Mouse (Mus musculus): ENCODE data around the gene Gstm6. TPM values are rescaled to one million over a fixed set of nuclear protein-coding genes. Genes with fewer than 3 reads are reported as not detected.
"Not testable (repeated sequence)": the region's sequence is repeated elsewhere in the genome, so short reads cannot be mapped to it uniquely, and the experiment has no call there.

Gene Gstm6
- total and polyA plus RNA-seq, 2 experiments: 96.1 to 138 TPM

DNA sequence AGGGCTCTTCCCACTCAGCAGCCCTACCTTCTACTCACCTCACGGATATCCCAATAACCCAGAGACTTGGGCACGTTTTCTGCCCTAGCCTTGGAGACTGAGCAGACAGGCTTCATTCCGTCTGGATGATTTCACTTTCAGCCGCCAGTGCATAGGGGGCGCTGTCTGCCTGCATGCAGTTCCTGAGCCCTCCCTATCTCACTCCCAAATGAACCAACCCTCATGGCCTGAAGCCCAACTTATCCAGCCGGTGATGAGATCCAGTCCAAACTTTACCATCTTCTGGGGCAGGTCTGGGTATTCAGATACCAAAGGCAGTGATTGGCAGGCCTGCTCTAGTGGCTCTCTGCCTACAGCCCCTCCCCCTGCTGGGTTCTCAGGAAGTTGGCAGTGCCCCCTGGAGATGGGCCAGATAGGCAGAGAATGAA lies 9.8 kb upstream of the Gstm6 start:
- DNase-seq (ENCODE audit: extremely low read depth, low read depth, low spot score): peak; percentile 94
- no peak overlapping the region for H3K4me3 ChIP-seq (ENCODE audit: insufficient read depth, low read depth, low read length)
- peaks cover 13% of the 10 kb centered on the region for H3K4me1 ChIP-seq (ENCODE audit: control insufficient read depth, insufficient read depth, low read length)
- no peaks in the 10 kb centered on the region for H3K36me3 ChIP-seq (ENCODE audit: control insufficient read depth, insufficient read depth, low read length)
- no peaks in the 10 kb centered on the region for H3K79me2 ChIP-seq (ENCODE audit: control insufficient read depth, insufficient read depth, low read length)
- no peak overlapping the region for H3K27ac ChIP-seq (replicated peaks; ENCODE audit: insufficient read depth, low read depth, low read length)
- no peaks in the 10 kb centered on the region for H3K27me3 ChIP-seq (ENCODE audit: control insufficient read depth, insufficient read depth, low read length)
- H3K9ac ChIP-seq (ENCODE audit: low read depth, low read length): no peak overlapping the region
- 4% methylated on average over 6 of the region's 6 CpGs for WGBS
- no peak for TF ChIP-seq POLR2A (IDR thresholded peaks at IDR 0.05; ENCODE audit: extremely low read depth, insufficient read depth, low read length)
- TF ChIP-seq CTCF (IDR thresholded peaks at IDR 0.05; ENCODE audit: low read depth, low read length): peak; percentile 99

DNA sequence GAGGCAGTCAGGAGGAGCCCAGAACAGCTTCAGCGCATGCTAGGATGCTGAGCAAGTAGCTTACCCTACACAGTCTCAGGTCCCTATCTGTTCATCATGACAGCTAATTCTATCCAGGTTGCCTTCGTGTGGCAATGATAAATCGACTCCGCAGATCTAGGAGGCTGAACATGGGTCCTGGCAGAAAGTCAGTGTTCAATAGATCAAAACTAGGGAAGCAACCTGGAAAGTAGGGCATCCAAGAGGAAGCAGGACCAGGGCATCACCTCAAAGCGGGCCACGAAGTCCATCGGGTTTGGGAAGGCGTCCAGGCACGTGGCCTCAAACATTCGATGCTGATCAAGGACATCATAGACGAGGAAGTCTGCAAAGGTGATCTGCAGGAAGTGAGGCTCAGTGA lies 7.0 kb upstream of the Gstm6 start:
- Histone ChIP-seq H3K79me2 (ENCODE audit: control insufficient read depth, insufficient read depth, low read length) (no peaks in the 10 kb centered on the region), H3K9ac (ENCODE audit: low read depth, low read length) (no peak overlapping the region), H3K27me3 (ENCODE audit: control insufficient read depth, insufficient read depth, low read length) (no peaks in the 10 kb centered on the region), H3K27ac (replicated peaks; ENCODE audit: insufficient read depth, low read depth, low read length) (no peak overlapping the region), H3K4me1 (ENCODE audit: control insufficient read depth, insufficient read depth, low read length) (peaks cover 13% of the 10 kb centered on the region), H3K36me3 (ENCODE audit: control insufficient read depth, insufficient read depth, low read length) (no peaks in the 10 kb centered on the region), H3K4me3 (ENCODE audit: insufficient read depth, low read depth, low read length) (no peak overlapping the region)
- no peak for TF ChIP-seq CTCF (IDR thresholded peaks at IDR 0.05; ENCODE audit: low read depth, low read length)
- no peak for TF ChIP-seq POLR2A (IDR thresholded peaks at IDR 0.05; ENCODE audit: extremely low read depth, insufficient read depth, low read length)
- DNase-seq (ENCODE audit: extremely low read depth, low read depth, low spot score): peak; percentile 94
- WGBS: 25% methylated on average over 11 of the region's 11 CpGs

DNA sequence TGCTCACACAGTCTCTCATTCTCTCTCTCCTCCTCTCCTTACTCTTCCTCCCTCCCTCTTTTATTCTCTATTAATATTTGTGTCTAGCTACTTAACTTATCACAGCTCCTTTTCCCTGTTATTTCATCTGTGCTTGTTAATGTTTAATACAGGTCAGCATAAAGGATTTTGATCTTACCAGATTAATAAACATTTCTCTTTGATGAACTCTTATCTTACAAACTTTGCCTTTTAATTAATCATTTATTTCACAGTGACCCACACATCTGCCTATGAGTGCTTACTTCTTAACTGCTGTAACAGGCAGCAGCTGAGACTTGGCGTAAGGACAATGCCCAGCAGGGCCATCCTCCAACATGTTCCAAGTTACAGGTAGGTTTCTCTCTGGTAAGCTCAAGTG lies 5.9 kb upstream of the Gstm6 start:
- peaks cover 13% of the 10 kb centered on the region for H3K4me1 ChIP-seq (ENCODE audit: control insufficient read depth, insufficient read depth, low read length)
- H3K27ac ChIP-seq (replicated peaks; ENCODE audit: insufficient read depth, low read depth, low read length); H3K9ac ChIP-seq (ENCODE audit: low read depth, low read length); H3K36me3 ChIP-seq (ENCODE audit: control insufficient read depth, insufficient read depth, low read length); H3K4me3 ChIP-seq (ENCODE audit: insufficient read depth, low read depth, low read length); H3K27me3 ChIP-seq (ENCODE audit: control insufficient read depth, insufficient read depth, low read length); H3K79me2 ChIP-seq (ENCODE audit: control insufficient read depth, insufficient read depth, low read length): not testable (repeated sequence)
- WGBS: 32% methylated on average over 1 of the region's 1 CpGs
- peak; percentile 91 for DNase-seq (ENCODE audit: extremely low read depth, low read depth, low spot score)

DNA sequence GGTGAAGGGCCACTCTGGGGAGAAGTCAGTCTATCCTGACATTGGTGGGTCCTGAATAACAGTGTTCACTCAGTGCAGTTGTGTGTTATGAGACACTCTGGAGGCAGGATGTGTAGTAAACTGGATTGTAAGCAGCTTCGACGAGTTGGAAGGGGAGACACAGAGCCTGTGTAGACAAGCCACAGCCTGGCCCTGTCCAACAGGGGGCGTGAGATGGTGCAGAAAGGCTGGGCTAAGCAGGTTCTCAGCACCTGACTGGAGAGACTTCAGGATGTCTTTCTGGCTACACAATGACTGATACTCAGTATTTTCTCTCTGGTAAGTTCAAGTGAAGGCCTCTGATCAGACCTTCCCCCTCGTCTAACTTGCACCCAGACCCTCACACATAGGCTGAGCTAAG lies 2.2 kb upstream of the Gstm6 start:
- Histone ChIP-seq H3K4me3 (ENCODE audit: insufficient read depth, low read depth, low read length) (no peak overlapping the region), H3K27me3 (ENCODE audit: control insufficient read depth, insufficient read depth, low read length) (no peaks in the 10 kb centered on the region), H3K27ac (replicated peaks; ENCODE audit: insufficient read depth, low read depth, low read length) (no peak overlapping the region), H3K36me3 (ENCODE audit: control insufficient read depth, insufficient read depth, low read length) (no peaks in the 10 kb centered on the region), H3K79me2 (ENCODE audit: control insufficient read depth, insufficient read depth, low read length) (no peaks in the 10 kb centered on the region), H3K9ac (ENCODE audit: low read depth, low read length) (no peak overlapping the region), H3K4me1 (ENCODE audit: control insufficient read depth, insufficient read depth, low read length) (peaks cover 14% of the 10 kb centered on the region)
- TF ChIP-seq CTCF (IDR thresholded peaks at IDR 0.05; ENCODE audit: low read depth, low read length) (peak; percentile 35), POLR2A (IDR thresholded peaks at IDR 0.05; ENCODE audit: extremely low read depth, insufficient read depth, low read length) (no peak)
- no peak for DNase-seq (ENCODE audit: extremely low read depth, low read depth, low spot score)
- WGBS: 75% methylated on average over 4 of the region's 4 CpGs

DNA sequence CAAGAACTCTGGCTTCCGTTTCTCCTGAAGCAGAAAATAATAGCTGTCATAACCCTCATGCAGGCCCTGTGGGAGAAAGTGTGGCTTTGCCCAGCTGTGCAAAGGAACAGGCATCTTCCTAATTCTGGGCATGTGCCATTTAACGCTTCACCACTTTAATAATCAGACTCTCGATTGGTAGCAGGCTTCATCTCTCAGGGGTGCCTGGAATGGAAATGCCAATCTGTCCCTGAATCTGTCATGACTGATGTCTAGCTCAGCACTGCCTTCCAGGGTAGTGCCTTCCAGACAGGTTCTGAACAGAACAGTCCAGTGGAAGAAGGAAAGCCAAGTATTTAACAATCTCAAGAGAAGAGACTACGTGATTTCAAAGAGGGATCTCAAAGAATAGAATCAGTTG lies 2.3 kb downstream of the Gstm6 start:
- TF ChIP-seq POLR2A (IDR thresholded peaks at IDR 0.05; ENCODE audit: extremely low read depth, insufficient read depth, low read length): no peak
- no peak for TF ChIP-seq CTCF (IDR thresholded peaks at IDR 0.05; ENCODE audit: low read depth, low read length)

DNA sequence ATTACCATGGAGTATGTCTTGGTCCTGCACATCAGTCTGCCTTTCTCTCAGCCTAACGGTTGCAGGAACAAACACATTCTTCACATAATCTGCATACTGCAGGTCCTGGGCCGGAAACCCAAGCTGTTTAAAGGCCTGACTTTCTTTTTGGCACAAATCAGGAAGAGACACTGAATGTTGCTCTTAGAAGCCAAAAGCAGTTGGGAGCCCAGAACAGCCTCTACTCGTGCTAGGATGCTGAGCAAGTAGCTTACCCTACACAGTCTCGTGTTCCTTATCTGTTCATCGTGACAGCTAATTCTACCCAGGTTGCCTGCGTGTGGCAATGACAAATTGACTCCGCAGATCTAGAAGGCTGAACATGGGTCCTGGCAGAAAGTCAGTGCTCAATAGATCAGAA lies 3.0 kb downstream of the Gstm6 start:
- WGBS: 69% methylated on average over 7 of the region's 7 CpGs
- Histone ChIP-seq H3K4me1 (ENCODE audit: control insufficient read depth, insufficient read depth, low read length) (peaks cover 11% of the 10 kb centered on the region), H3K9ac (ENCODE audit: low read depth, low read length) (no peak overlapping the region), H3K79me2 (ENCODE audit: control insufficient read depth, insufficient read depth, low read length) (no peaks in the 10 kb centered on the region), H3K36me3 (ENCODE audit: control insufficient read depth, insufficient read depth, low read length) (no peaks in the 10 kb centered on the region), H3K27me3 (ENCODE audit: control insufficient read depth, insufficient read depth, low read length) (no peaks in the 10 kb centered on the region), H3K27ac (replicated peaks; ENCODE audit: insufficient read depth, low read depth, low read length) (no peak overlapping the region), H3K4me3 (ENCODE audit: insufficient read depth, low read depth, low read length) (no peak overlapping the region)
- no peak for TF ChIP-seq POLR2A (IDR thresholded peaks at IDR 0.05; ENCODE audit: extremely low read depth, insufficient read depth, low read length)
- no peak for TF ChIP-seq CTCF (IDR thresholded peaks at IDR 0.05; ENCODE audit: low read depth, low read length)
- DNase-seq (ENCODE audit: extremely low read depth, low read depth, low spot score): no peak

More for the DNA sequence above, 2.3 kb downstream of the Gstm6 start:
- Histone ChIP-seq H3K4me3 (ENCODE audit: insufficient read depth, low read depth, low read length) (no peak overlapping the region), H3K9ac (ENCODE audit: low read depth, low read length) (no peak overlapping the region), H3K27ac (replicated peaks; ENCODE audit: insufficient read depth, low read depth, low read length) (no peak overlapping the region), H3K4me1 (ENCODE audit: control insufficient read depth, insufficient read depth, low read length) (peaks cover 11% of the 10 kb centered on the region), H3K27me3 (ENCODE audit: control insufficient read depth, insufficient read depth, low read length) (no peaks in the 10 kb centered on the region), H3K79me2 (ENCODE audit: control insufficient read depth, insufficient read depth, low read length) (no peaks in the 10 kb centered on the region), H3K36me3 (ENCODE audit: control insufficient read depth, insufficient read depth, low read length) (no peaks in the 10 kb centered on the region)
- DNase-seq (ENCODE audit: extremely low read depth, low read depth, low spot score): no peak
- 92% methylated on average over 4 of the region's 4 CpGs for WGBS

All from liver, adult 2 months (tissue).